Mouse (Mus musculus) CD4-positive, CD25-positive, alpha-beta regulatory T cell, adult 4 months (primary cell): Measurements from ENCODE around the gene Kalrn. TPM values are rescaled to one million over a fixed set of nuclear protein-coding genes. Genes with fewer than 3 reads are reported as not detected.

Experiments
- ATAC-seq: one replicate; pipeline ENCODE4 v1.8.0; 2017
- polyA plus RNA-seq, 2 experiments: library from polyadenylated mRNA; unstranded; fragments of 100-300 nt; shearing (Covaris generic); gene quantifications; one replicate each; pipeline ENCODE4 v1.2.1; 2017

The Kalrn gene
- polyA plus RNA-seq, 2 experiments from 2014 or later, result 0.42 TPM; not detected in 1

DNA sequence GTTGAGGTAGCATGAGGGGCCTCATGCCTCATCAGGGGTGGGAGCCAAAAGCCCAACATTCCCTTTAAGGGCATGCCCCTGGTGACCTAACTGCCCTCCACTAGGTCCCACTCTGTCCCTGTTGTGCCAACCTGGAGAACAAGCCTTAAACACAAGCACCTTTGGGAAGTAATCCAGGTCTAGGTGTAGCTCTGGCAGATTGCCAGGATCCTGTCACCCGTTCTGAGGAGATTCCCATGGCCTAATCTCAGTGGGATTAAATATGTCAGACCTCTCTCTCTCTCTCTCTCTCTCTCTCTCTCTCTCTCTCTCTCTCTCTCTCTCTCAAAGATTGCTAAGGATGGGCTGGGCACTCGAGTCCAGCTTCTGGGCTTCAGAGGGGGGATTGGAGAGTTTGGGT, 641.6 kb downstream of the Kalrn start:
- no peak for ATAC-seq

GRCm38 (mm10) chr16:33930785-33931184, 642.5 kb downstream of the Kalrn start:
- ATAC-seq, result no peak

DNA sequence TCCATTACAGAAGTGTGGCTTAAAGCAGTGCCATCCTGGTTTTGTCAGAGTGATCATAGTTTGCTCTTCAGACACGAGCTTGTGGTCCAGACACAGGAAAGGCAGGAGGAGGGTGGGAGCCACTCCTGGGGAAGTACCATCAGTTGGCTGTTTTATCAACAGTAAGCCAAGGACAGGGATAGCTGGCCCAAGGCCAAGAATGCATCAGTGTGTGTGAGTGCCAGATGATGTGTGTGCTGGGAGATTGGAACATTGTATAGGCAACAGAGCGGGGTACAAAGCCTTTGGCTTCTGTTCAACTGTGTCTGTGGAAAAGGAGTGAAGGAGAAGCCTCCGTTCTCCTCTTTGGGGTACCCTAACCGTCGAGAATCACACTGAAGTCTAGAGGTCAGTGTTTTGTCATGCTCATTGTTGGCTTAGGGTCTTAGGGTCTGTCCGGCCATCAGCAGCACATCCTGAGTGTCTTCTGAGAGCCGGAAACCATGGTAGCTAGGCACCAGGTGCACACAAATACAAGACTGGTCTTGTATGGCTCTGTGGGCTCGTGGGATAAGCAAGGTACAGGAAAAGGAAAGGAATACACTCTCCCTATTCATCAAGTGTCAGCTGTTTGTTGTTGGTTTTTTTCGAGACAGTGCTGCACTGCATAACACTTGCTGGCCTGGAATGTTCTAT, 644.4 kb downstream of the Kalrn start:
- no peak for ATAC-seq

GRCm38 (mm10) chr16:33927263-33927824, 646.0 kb downstream of the Kalrn start:
- ATAC-seq, result no peak

DNA sequence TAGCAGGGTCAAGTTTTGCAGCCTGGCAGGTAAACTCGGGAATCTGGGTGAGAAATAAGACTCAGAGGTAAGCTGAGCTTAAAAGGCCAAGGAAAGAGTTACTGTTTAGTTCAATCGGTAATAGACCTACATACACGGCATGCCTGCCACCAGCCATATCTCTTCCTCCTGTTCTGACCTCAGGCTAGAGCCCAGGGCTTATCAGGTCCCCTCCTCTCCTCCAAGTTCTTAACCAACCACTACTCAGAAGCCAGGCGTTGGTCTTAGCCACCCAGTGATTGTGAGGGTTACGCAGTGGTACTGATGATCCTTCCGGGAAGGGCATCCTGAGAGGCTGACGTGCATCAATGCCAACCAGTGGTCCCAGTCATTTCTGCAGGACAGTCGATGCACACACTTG, 649.6 kb downstream of the Kalrn start:
- no peak for ATAC-seq

DNA sequence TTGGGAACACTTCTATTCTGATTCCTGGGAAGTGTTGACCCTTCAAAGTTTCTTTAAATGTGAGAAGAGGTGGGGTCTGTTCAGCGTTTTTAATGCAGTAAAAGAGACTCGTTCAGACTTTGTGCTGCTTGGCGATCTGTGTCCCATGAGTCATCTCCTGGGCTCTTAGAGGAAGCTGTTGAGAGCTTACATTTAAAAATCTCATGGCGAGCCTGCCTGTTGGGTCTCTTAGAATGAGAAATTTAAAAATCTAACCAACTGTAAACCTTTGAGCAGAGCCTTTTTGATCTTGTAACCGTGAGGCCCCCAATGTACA, 650.4 kb downstream of the Kalrn start:
- ATAC-seq, result no peak

DNA sequence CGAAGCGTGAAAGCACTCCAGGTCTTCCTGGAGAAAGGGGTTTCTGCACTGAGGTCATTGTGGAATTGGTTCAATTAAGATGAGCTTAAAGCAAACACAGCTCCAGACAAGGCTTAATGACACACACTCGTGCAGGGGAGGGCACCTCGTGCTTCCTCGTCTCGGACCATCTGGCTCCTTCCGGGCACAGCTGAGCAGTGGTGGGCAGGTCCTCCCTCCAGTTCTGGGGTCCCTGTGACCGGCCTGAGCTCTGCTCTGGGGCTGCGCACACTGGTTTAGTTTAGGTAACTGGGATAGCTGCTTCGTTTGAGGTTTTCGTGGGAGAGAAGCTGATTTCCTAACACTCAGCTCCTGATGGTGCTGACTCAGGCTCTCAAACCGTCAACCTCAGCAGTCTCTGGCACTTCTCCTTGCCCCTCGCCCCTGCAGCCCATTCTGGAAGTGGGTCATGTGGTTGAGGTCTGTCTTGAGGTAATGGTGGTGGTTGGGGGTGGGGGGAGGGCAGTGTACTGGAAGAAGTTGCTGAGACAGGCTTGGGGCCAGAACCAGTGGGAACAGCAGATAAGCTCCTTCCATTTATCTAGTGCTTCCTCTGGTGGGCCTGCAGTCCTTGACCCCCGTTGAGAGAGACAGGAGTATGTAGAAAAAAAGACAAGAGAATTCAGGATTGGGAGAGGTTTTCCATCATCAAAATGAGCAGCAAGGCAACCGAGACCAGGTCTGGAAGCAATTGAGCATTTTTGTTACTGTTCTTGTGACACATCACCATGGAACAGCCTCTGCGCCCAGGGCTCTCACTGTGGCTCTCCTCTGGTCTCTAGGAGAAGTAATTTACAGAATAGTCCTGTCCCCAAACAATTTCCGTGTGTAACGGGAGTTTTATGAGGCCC, 651.0 kb downstream of the Kalrn start:
- no peak for ATAC-seq

DNA sequence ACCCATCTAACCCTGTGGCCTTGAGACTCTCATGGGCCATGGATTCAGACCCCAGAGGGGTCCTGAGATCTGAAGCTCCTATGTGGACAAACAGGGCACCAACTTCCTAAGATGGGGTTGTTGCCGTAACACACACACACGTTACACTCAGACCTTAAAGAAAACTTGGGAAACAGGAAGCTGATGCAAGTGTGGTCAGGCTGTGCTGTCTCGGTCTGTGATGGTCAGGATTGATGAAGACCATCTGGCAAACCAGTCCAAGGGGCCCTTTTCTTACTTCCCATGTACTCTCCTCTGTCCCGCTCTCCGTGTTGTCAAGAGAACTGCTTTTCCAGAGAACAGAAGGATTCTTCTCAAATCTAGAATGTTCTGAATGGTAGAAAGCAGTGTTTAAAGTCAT, 651.8 kb downstream of the Kalrn start:
- no peak for ATAC-seq

Other genes with a start within 250 kb of the Kalrn start
- not detected for gene Ropn1, start 76.4 kb upstream of the Kalrn start, polyA plus RNA-seq
- 1 to 10 TPM; 4.2 to 4.6 TPM for gene Ccdc14, start 117.1 kb upstream of the Kalrn start, polyA plus RNA-seq
- gene Mylk, start 171.7 kb upstream of the Kalrn start, polyA plus RNA-seq, result not detected